Mouse (Mus musculus): Measurements from ENCODE around the gene Lst1. TPM values are rescaled to one million over a fixed set of nuclear protein-coding genes. Genes with fewer than 3 reads are reported as not detected.

Gene Lst1
- polyA plus RNA-seq, 1 experiment, result 2.5 TPM

GRCm38 (mm10) chr17:35224641-35225040 lies 36.4 kb upstream of the Lst1 start:
- H3K9ac ChIP-seq (ENCODE audit: low read depth, poor library complexity, severe bottlenecking), result no peak overlapping the region
- no peaks in the 10 kb centered on the region for H3K27me3 ChIP-seq (ENCODE audit: control insufficient read depth, insufficient read depth, low read length, poor library complexity, severe bottlenecking)
- H3K4me1 ChIP-seq (ENCODE audit: control insufficient read depth, insufficient read depth, low read length), result no peaks in the 10 kb centered on the region
- 0 out of 2 replicates have a peak, but pooled peaks cover 3% of the 10 kb centered on the region for H3K36me3 ChIP-seq (ENCODE audit: control insufficient read depth, insufficient read depth, low read length, poor library complexity, severe bottlenecking)
- no peak overlapping the region for H3K27ac ChIP-seq (ENCODE audit: insufficient read depth, low read length)
- no peaks in the 10 kb centered on the region for H3K9me3 ChIP-seq (replicated peaks; ENCODE audit: control insufficient read depth, insufficient read depth, low read length, poor library complexity, severe bottlenecking)
- TF ChIP-seq EP300 (IDR thresholded peaks at IDR 0.05; ENCODE audit: insufficient read depth, low read depth, low read length) (no peak), CTCF (IDR thresholded peaks at IDR 0.05; ENCODE audit: low read depth, low read length) (no peak), POLR2A (IDR thresholded peaks at IDR 0.05; ENCODE audit: insufficient read depth, low read length) (no peak)
- no peak overlapping the region for H3K4me3 ChIP-seq (ENCODE audit: low read depth, low read length)

- Histone ChIP-seq H3K9me3 (replicated peaks; ENCODE audit: control insufficient read depth, insufficient read depth, low read length, poor library complexity, severe bottlenecking) (no peaks in the 10 kb centered on the region), H3K36me3 (ENCODE audit: control insufficient read depth, insufficient read depth, low read length, poor library complexity, severe bottlenecking) (no peaks in the 10 kb centered on the region), H3K4me3 (ENCODE audit: low read depth, low read length) (no peak overlapping the region), H3K27me3 (ENCODE audit: control insufficient read depth, insufficient read depth, low read length, poor library complexity, severe bottlenecking) (no peaks in the 10 kb centered on the region), H3K4me1 (ENCODE audit: control insufficient read depth, insufficient read depth, low read length) (no peaks in the 10 kb centered on the region), H3K27ac (ENCODE audit: insufficient read depth, low read length) (no peak overlapping the region), H3K9ac (ENCODE audit: low read depth, poor library complexity, severe bottlenecking) (no peak overlapping the region)
- no peak for TF ChIP-seq EP300 (IDR thresholded peaks at IDR 0.05; ENCODE audit: insufficient read depth, low read depth, low read length)
- no peak for TF ChIP-seq POLR2A (IDR thresholded peaks at IDR 0.05; ENCODE audit: insufficient read depth, low read length)
- no peak for TF ChIP-seq CTCF (IDR thresholded peaks at IDR 0.05; ENCODE audit: low read depth, low read length)
Observed at GRCm38 (mm10) chr17:35222299-35222698, 34.1 kb upstream of the Lst1 start.

- no peak within 1 kb of the TSS for H3K27ac ChIP-seq (ENCODE audit: insufficient read depth, low read length)
- H3K4me3 ChIP-seq (ENCODE audit: low read depth, low read length), result peak within 1 kb of the TSS; percentile 18
- H3K27me3 ChIP-seq (ENCODE audit: control insufficient read depth, insufficient read depth, low read length, poor library complexity, severe bottlenecking), result no peaks in the 10 kb centered on the region
- no peak for TF ChIP-seq CTCF (IDR thresholded peaks at IDR 0.05; ENCODE audit: low read depth, low read length)
- no peak for TF ChIP-seq EP300 (IDR thresholded peaks at IDR 0.05; ENCODE audit: insufficient read depth, low read depth, low read length)
- no peak for TF ChIP-seq POLR2A (IDR thresholded peaks at IDR 0.05; ENCODE audit: insufficient read depth, low read length)
- H3K9me3 ChIP-seq (replicated peaks; ENCODE audit: control insufficient read depth, insufficient read depth, low read length, poor library complexity, severe bottlenecking), result no peaks in the 10 kb centered on the region
- no peaks in the 10 kb centered on the region for H3K36me3 ChIP-seq (ENCODE audit: control insufficient read depth, insufficient read depth, low read length, poor library complexity, severe bottlenecking)
- peak within 1 kb of the TSS; percentile 78 for H3K9ac ChIP-seq (ENCODE audit: low read depth, poor library complexity, severe bottlenecking)
- H3K4me1 ChIP-seq (ENCODE audit: control insufficient read depth, insufficient read depth, low read length), result no peaks in the 10 kb centered on the region
Observed at GRCm38 (mm10) chr17:35220156-35220952, 32.1 kb upstream of the Lst1 start, which contains the start of gene Gm16181. Gm16181 (plus strand) TSS chr17:35220834.

GRCm38 (mm10) chr17:35219601-35220041 lies 31.4 kb upstream of the Lst1 start:
- Histone ChIP-seq H3K4me1 (ENCODE audit: control insufficient read depth, insufficient read depth, low read length) (no peaks in the 10 kb centered on the region), H3K9ac (ENCODE audit: low read depth, poor library complexity, severe bottlenecking) (no peak overlapping the region), H3K27me3 (ENCODE audit: control insufficient read depth, insufficient read depth, low read length, poor library complexity, severe bottlenecking) (no peaks in the 10 kb centered on the region), H3K9me3 (replicated peaks; ENCODE audit: control insufficient read depth, insufficient read depth, low read length, poor library complexity, severe bottlenecking) (no peaks in the 10 kb centered on the region), H3K4me3 (ENCODE audit: low read depth, low read length) (no peak overlapping the region), H3K36me3 (ENCODE audit: control insufficient read depth, insufficient read depth, low read length, poor library complexity, severe bottlenecking) (no peaks in the 10 kb centered on the region), H3K27ac (ENCODE audit: insufficient read depth, low read length) (no peak overlapping the region)
- TF ChIP-seq CTCF (IDR thresholded peaks at IDR 0.05; ENCODE audit: low read depth, low read length), result no peak
- no peak for TF ChIP-seq POLR2A (IDR thresholded peaks at IDR 0.05; ENCODE audit: insufficient read depth, low read length)
- TF ChIP-seq EP300 (IDR thresholded peaks at IDR 0.05; ENCODE audit: insufficient read depth, low read depth, low read length), result no peak

GRCm38 (mm10) chr17:35218516-35219193 lies 30.4 kb upstream of the Lst1 start:
- Histone ChIP-seq H3K36me3 (ENCODE audit: control insufficient read depth, insufficient read depth, low read length, poor library complexity, severe bottlenecking) (no peaks in the 10 kb centered on the region), H3K27ac (ENCODE audit: insufficient read depth, low read length) (no peak overlapping the region), H3K9ac (ENCODE audit: low read depth, poor library complexity, severe bottlenecking) (no peak overlapping the region), H3K9me3 (replicated peaks; ENCODE audit: control insufficient read depth, insufficient read depth, low read length, poor library complexity, severe bottlenecking) (no peaks in the 10 kb centered on the region), H3K4me3 (ENCODE audit: low read depth, low read length) (no peak overlapping the region), H3K27me3 (ENCODE audit: control insufficient read depth, insufficient read depth, low read length, poor library complexity, severe bottlenecking) (no peaks in the 10 kb centered on the region), H3K4me1 (ENCODE audit: control insufficient read depth, insufficient read depth, low read length) (no peaks in the 10 kb centered on the region)
- TF ChIP-seq EP300 (IDR thresholded peaks at IDR 0.05; ENCODE audit: insufficient read depth, low read depth, low read length) (no peak), POLR2A (IDR thresholded peaks at IDR 0.05; ENCODE audit: insufficient read depth, low read length) (no peak), CTCF (IDR thresholded peaks at IDR 0.05; ENCODE audit: low read depth, low read length) (no peak)

- no peaks in the 10 kb centered on the region for H3K27me3 ChIP-seq (ENCODE audit: control insufficient read depth, insufficient read depth, low read length, poor library complexity, severe bottlenecking)
- H3K4me1 ChIP-seq (ENCODE audit: control insufficient read depth, insufficient read depth, low read length), result no peaks in the 10 kb centered on the region
- TF ChIP-seq POLR2A (IDR thresholded peaks at IDR 0.05; ENCODE audit: insufficient read depth, low read length) (no peak), EP300 (IDR thresholded peaks at IDR 0.05; ENCODE audit: insufficient read depth, low read depth, low read length) (no peak), CTCF (IDR thresholded peaks at IDR 0.05; ENCODE audit: low read depth, low read length) (no peak)
- H3K36me3 ChIP-seq (ENCODE audit: control insufficient read depth, insufficient read depth, low read length, poor library complexity, severe bottlenecking), result no peaks in the 10 kb centered on the region
- H3K27ac ChIP-seq (ENCODE audit: insufficient read depth, low read length), result no peak overlapping the region
- H3K9me3 ChIP-seq (replicated peaks; ENCODE audit: control insufficient read depth, insufficient read depth, low read length, poor library complexity, severe bottlenecking), result no peaks in the 10 kb centered on the region
- H3K4me3 ChIP-seq (ENCODE audit: low read depth, low read length), result no peak overlapping the region
- H3K9ac ChIP-seq (ENCODE audit: low read depth, poor library complexity, severe bottlenecking), result no peak overlapping the region
Observed at GRCm38 (mm10) chr17:35213071-35213470, 24.8 kb upstream of the Lst1 start.
